Mouse (Mus musculus): ENCODE results near the gene Cs.
"Not testable (repeated sequence)": the region's sequence is repeated elsewhere in the genome, so short reads cannot be mapped to it uniquely, and the experiment has no call there.

Gene Cs

GRCm38 (mm10) chr10:128337306-128338181 is at the start of gene Cs:
Gene Cs, plus strand, starts transcription at chr10:128337734.
- peak; percentile 92 to 96 for DNase-seq (ENCODE audit: low spot score in 2 of 2)

- not testable (repeated sequence) for DNase-seq (ENCODE audit: low spot score in 2 of 2)
Measured at GRCm38 (mm10) chr10:128290594-128290993, 46.9 kb upstream of the Cs start.

- DNase-seq (ENCODE audit: low spot score in 2 of 2): no peak
Measured at GRCm38 (mm10) chr10:128296370-128297090, 41.0 kb upstream of the Cs start.

- no peak for DNase-seq (ENCODE audit: low spot score in 2 of 2)
Measured at GRCm38 (mm10) chr10:128297221-128297620, 40.3 kb upstream of the Cs start.

- no peak for DNase-seq (ENCODE audit: low spot score in 2 of 2)
Measured at GRCm38 (mm10) chr10:128297622-128298021, 39.9 kb upstream of the Cs start.

GRCm38 (mm10) chr10:128298243-128298642 is 39.3 kb upstream of the Cs start:
- no peak for DNase-seq (ENCODE audit: low spot score in 2 of 2)

GRCm38 (mm10) chr10:128298702-128299171 is 38.8 kb upstream of the Cs start, which contains the start of gene Il23a:
Gene Il23a, minus strand, starts transcription at chr10:128298752.
- no peak for DNase-seq (ENCODE audit: low spot score in 2 of 2)

- no peak for DNase-seq (ENCODE audit: low spot score in 2 of 2)
Measured at GRCm38 (mm10) chr10:128302357-128302756, 35.2 kb upstream of the Cs start.

- no peak for DNase-seq (ENCODE audit: low spot score in 2 of 2)
Measured at GRCm38 (mm10) chr10:128302785-128303125, 34.8 kb upstream of the Cs start.

- peak; percentile 99 to 100 for DNase-seq (ENCODE audit: low spot score in 2 of 2)
Measured at GRCm38 (mm10) chr10:128303126-128304021, 34.2 kb upstream of the Cs start, which contains the start of gene Pan2. Gene Pan2, plus strand, starts transcription at chr10:128303335.

- DNase-seq (ENCODE audit: low spot score in 2 of 2): no peak
Measured at GRCm38 (mm10) chr10:128309654-128310053, 27.9 kb upstream of the Cs start.

GRCm38 (mm10) chr10:128310177-128310576 is 27.4 kb upstream of the Cs start:
- DNase-seq (ENCODE audit: low spot score in 2 of 2): no peak

- DNase-seq (ENCODE audit: low spot score in 2 of 2): no peak
Measured at GRCm38 (mm10) chr10:128310902-128311301, 26.6 kb upstream of the Cs start.

GRCm38 (mm10) chr10:128315578-128315977 is 22.0 kb upstream of the Cs start:
- DNase-seq (ENCODE audit: low spot score in 2 of 2): no peak

GRCm38 (mm10) chr10:128321641-128322040 is 15.9 kb upstream of the Cs start:
- no peak for DNase-seq (ENCODE audit: low spot score in 2 of 2)

- DNase-seq (ENCODE audit: low spot score in 2 of 2): peak; percentile 65 to 86
Measured at GRCm38 (mm10) chr10:128322141-128323108, 15.1 kb upstream of the Cs start, which contains the start of gene Cnpy2. Gene Cnpy2, plus strand, starts transcription at chr10:128322459.

GRCm38 (mm10) chr10:128323516-128323915 is 14.0 kb upstream of the Cs start:
- DNase-seq (ENCODE audit: low spot score in 2 of 2): no peak

GRCm38 (mm10) chr10:128326825-128327224 is 10.7 kb upstream of the Cs start:
- peak in 1 of 2 experiments; percentile 21 for DNase-seq (ENCODE audit: low spot score in 2 of 2)

GRCm38 (mm10) chr10:128327610-128328009 is 9.9 kb upstream of the Cs start:
- no peak for DNase-seq (ENCODE audit: low spot score in 2 of 2)
